10 mouse cellular contexts compared by ENCODE assay signal in the genomic region with DNA sequence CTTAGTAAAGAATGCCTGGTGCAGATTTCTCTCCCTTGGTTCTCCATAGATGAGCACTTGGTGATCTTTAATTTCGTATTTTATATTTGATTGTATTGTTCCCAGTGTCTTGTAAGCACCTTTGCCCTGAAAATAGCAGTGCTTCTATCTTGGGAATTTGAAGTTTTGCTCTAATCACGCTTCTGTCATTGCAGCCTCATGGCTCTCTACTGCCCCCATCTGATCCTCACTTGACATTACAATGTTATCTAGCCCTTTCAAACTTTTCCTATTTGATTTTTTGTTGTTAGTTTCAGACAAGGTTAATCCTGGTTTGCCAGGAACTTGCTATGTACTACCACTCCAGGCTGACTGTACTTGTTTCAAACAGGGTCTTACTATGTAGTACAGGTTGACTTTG.
DNase-seq lines count a peak whose midpoint lies in the region; ATAC-seq lines count a peak whose summit lies in the region.
"Had no signal": no experiment of that assay in that cellular context is flagged by ENCODE, and none has a peak within 500 bp of the region (broad histone marks: within the 10 kb centered on the region; RNA-seq: fewer than 3 reads in every experiment).

No protein-coding gene starts in this region.

- H3K4me3 ChIP-seq in kidney, embryonic 16.5 days (ENCODE audit: low read length): no peak overlapping the region
- no peak overlapping the region for H3K4me3 ChIP-seq in embryonic facial prominence, embryonic 14.5 days (ENCODE audit: low read depth, low read length)
- H3K4me3 ChIP-seq in intestine, embryonic 16.5 days (ENCODE audit: low read length): no peak overlapping the region
- H3K4me3 ChIP-seq: limb, embryonic 10.5 days had no signal

- H3K36me3 ChIP-seq in kidney, embryonic 16.5 days (ENCODE audit: insufficient read depth, low read length): no peaks in the 10 kb centered on the region
- H3K36me3 ChIP-seq in embryonic facial prominence, embryonic 14.5 days (ENCODE audit: control insufficient read depth, insufficient read depth, low read length): no peaks in the 10 kb centered on the region
- H3K36me3 ChIP-seq in intestine, embryonic 16.5 days (ENCODE audit: control insufficient read depth, insufficient read depth, low read length): no peaks in the 10 kb centered on the region
- H3K36me3 ChIP-seq: limb, embryonic 10.5 days had no signal

- H3K9me3 ChIP-seq in kidney, embryonic 16.5 days (ENCODE audit: low read length): no peaks in the 10 kb centered on the region
- no peaks in the 10 kb centered on the region for H3K9me3 ChIP-seq in embryonic facial prominence, embryonic 14.5 days (ENCODE audit: control insufficient read depth, low read length)
- no peaks in the 10 kb centered on the region for H3K9me3 ChIP-seq in intestine, embryonic 16.5 days (ENCODE audit: control insufficient read depth, low read length)
- H3K9me3 ChIP-seq: limb, embryonic 10.5 days had no signal

- no peaks in the 10 kb centered on the region for H3K4me1 ChIP-seq in kidney, embryonic 16.5 days (ENCODE audit: insufficient read depth, low read length)
- no peaks in the 10 kb centered on the region for H3K4me1 ChIP-seq in embryonic facial prominence, embryonic 14.5 days (ENCODE audit: control insufficient read depth, insufficient read depth, low read length)
- H3K4me1 ChIP-seq in intestine, embryonic 16.5 days (ENCODE audit: control insufficient read depth, insufficient read depth, low read length): no peaks in the 10 kb centered on the region
- H3K4me1 ChIP-seq: limb, embryonic 10.5 days had no signal

- no peaks in the 10 kb centered on the region for H3K27me3 ChIP-seq in kidney, embryonic 16.5 days (ENCODE audit: insufficient read depth, low read length)
- H3K27me3 ChIP-seq in embryonic facial prominence, embryonic 14.5 days (replicated peaks; ENCODE audit: control insufficient read depth, insufficient read depth, low read length): no peaks in the 10 kb centered on the region
- H3K27me3 ChIP-seq in intestine, embryonic 16.5 days (replicated peaks; ENCODE audit: control insufficient read depth, insufficient read depth, low read length): no peaks in the 10 kb centered on the region

- WGBS in kidney, embryonic 16.5 days: 9% methylated on average over 2 of the region's 2 CpGs
- WGBS in embryonic facial prominence, embryonic 14.5 days: 14% methylated on average over 2 of the region's 2 CpGs
- WGBS in intestine, embryonic 16.5 days: 5% methylated on average over 2 of the region's 2 CpGs

- ATAC-seq in kidney, embryonic 16.5 days (ENCODE audit: low FRiP score, low TSS enrichment): no peak
- no peak for ATAC-seq in embryonic facial prominence, embryonic 14.5 days (ENCODE audit: low read depth)
- no peak for ATAC-seq in intestine, embryonic 16.5 days

- no peak overlapping the region for H3K9ac ChIP-seq in kidney, embryonic 16.5 days (replicated peaks; ENCODE audit: low read length)
- H3K9ac ChIP-seq in embryonic facial prominence, embryonic 14.5 days (ENCODE audit: low read depth, low read length): no peak overlapping the region
- H3K9ac ChIP-seq in intestine, embryonic 16.5 days (ENCODE audit: low read depth, low read length): no peak overlapping the region

- H3K27ac ChIP-seq in kidney, embryonic 16.5 days (ENCODE audit: low read length): no peak overlapping the region
- H3K27ac ChIP-seq in embryonic facial prominence, embryonic 14.5 days (replicated peaks; ENCODE audit: low read depth, low read length): no peak overlapping the region
- no peak overlapping the region for H3K27ac ChIP-seq in intestine, embryonic 16.5 days (ENCODE audit: low read length)
- H3K27ac ChIP-seq: limb, embryonic 10.5 days had no signal

- H3K4me2 ChIP-seq in kidney, embryonic 16.5 days (replicated peaks; ENCODE audit: low read depth, low read length): no peak overlapping the region
- H3K4me2 ChIP-seq in embryonic facial prominence, embryonic 14.5 days (ENCODE audit: low read depth, low read length): no peak overlapping the region
- H3K4me2 ChIP-seq in intestine, embryonic 16.5 days (ENCODE audit: low read depth, low read length): no peak overlapping the region

- DNase-seq in adrenal gland, postnatal 14 days: peak; percentile 4
- DNase-seq in adrenal gland, adult 18-20 months (ENCODE audit: low spot score in 2 of 2): no peak
- DNase-seq in kidney, postnatal 10 days: peak; percentile 5
- DNase-seq in A20 (ENCODE audit: low read depth, low spot score): peak; percentile 27
- DNase-seq in embryonic facial prominence, embryonic 14.5 days (ENCODE audit: low spot score): peak; percentile 0
- DNase-seq in right cerebral cortex, postnatal 14 days: no peak
- DNase-seq: heart, postnatal 36 days had no signal

Comparison
In these comparisons a context has a peak if more than half of its experiments do, and no peak if none do; other contexts are left out.
1. DNase-seq: peak in adrenal gland, postnatal 14 days (single experiment), kidney, postnatal 10 days (single experiment), A20 (single experiment) and embryonic facial prominence, embryonic 14.5 days (single experiment); none in adrenal gland, adult 18-20 months (0 of 2) and right cerebral cortex, postnatal 14 days (single experiment).